Mouse (Mus musculus) lung, embryonic 16.5 days (tissue): ENCODE measurements at regions not wholly inside any gene's neighbourhood (a gene's known extent, or its start where the extent isn't known, plus 50 kb on each side); places are given as distances from the start of the nearest gene placed in this dataset.
A peak's percentile ranks its signal among the peaks of the same experiment; 100 is the strongest.

Experiments used
- ATAC-seq: fragments of 200-750 bp; cut with Nextera tagmentation; 2 replicates; pipeline ENCODE4 v1.8.0; 2017; ENCODE audit warnings: low read depth, mild to moderate bottlenecking, moderate library complexity
- H3K27ac ChIP-seq: fragments of 300-500 bp; sonication (generic); 2 replicates; pipeline ENCODE4 v1.5.1; 2014; ENCODE audit warnings: mild to moderate bottlenecking, control low read depth, low read length
- H3K27me3 ChIP-seq: fragments of 300-500 bp; sonication (generic); 2 replicates; pipeline ENCODE4 v1.6.1; 2014; ENCODE audit warnings: low read depth, low read length, mixed read lengths; ENCODE audit not compliant: control insufficient read depth, insufficient read depth
- H3K36me3 ChIP-seq: fragments of 300-500 bp; sonication (generic); 2 replicates; pipeline ENCODE4 v1.6.1; 2014; ENCODE audit warnings: low read length; ENCODE audit not compliant: control insufficient read depth, insufficient read depth
- H3K4me1 ChIP-seq: fragments of 300-500 bp; sonication (generic); replicated peaks from 2 replicates; pipeline ENCODE4 v1.6.1; 2014; ENCODE audit warnings: low read length, mixed read lengths; ENCODE audit not compliant: control insufficient read depth, insufficient read depth
- H3K4me2 ChIP-seq: fragments of 300-500 bp; sonication (generic); 2 replicates; pipeline ENCODE4 v1.6.1; 2014; ENCODE audit warnings: low read depth, low read length, control low read depth
- H3K4me3 ChIP-seq: fragments of 300-500 bp; sonication (generic); 2 replicates; pipeline ENCODE4 v1.5.1; 2014; ENCODE audit warnings: mild to moderate bottlenecking, low read length, control low read depth
- H3K9ac ChIP-seq: fragments of 300-500 bp; sonication (generic); 2 replicates; pipeline ENCODE4 v1.6.1; 2014; ENCODE audit warnings: low read length, control low read depth
- H3K9me3 ChIP-seq: fragments of 300-500 bp; sonication (generic); 2 replicates; pipeline ENCODE4 v1.6.1; 2016; ENCODE audit warnings: low read length; ENCODE audit not compliant: control insufficient read depth
- WGBS: fragments of 180-500 bp; shearing (Covaris S2); extraction: QIAGEN DNeasy Blood & Tissue Kit; methylation state at CpG from one replicate; pipeline ENCODE4 v1.1.7; 2014; 5-methylcytosine and 5-hydroxymethylcytosine counted together

- Histone ChIP-seq H3K4me2 (no peak overlapping the region), H3K27ac (peak overlapping the region; percentile 80; the same call in 1 of the 2 replicates), H3K9me3 (no peaks in the 10 kb centered on the region), H3K27me3 (no peaks in the 10 kb centered on the region), H3K9ac (no peak overlapping the region), H3K36me3 (no peaks in the 10 kb centered on the region), H3K4me3 (no peak overlapping the region), H3K4me1 (no peaks in the 10 kb centered on the region)
- WGBS: 41% methylated on average over 4 of the region's 4 CpGs
- ATAC-seq: peak; percentile 93
Observed at GRCm38 (mm10) chr13:32553136-32553535, 214.6 kb upstream of the Gmds start.

- H3K27me3 ChIP-seq: no peaks in the 10 kb centered on the region
- ATAC-seq: 0 out of 2 replicates have a peak, but pooled peaks have one; percentile 27
- no peak overlapping the region for H3K27ac ChIP-seq
- no peak overlapping the region for H3K4me3 ChIP-seq
- no peak overlapping the region for H3K9ac ChIP-seq
- no peaks in the 10 kb centered on the region for H3K9me3 ChIP-seq
- no peak overlapping the region for H3K4me2 ChIP-seq
- H3K4me1 ChIP-seq: no peaks in the 10 kb centered on the region
- WGBS: 68% methylated on average over 3 of the region's 3 CpGs
- H3K36me3 ChIP-seq: no peaks in the 10 kb centered on the region
Observed at GRCm38 (mm10) chr13:32550113-32550512, 211.6 kb upstream of the Gmds start.

GRCm38 (mm10) chr13:32547126-32547525, 208.6 kb upstream of the Gmds start:
- 72% methylated on average over 7 of the region's 7 CpGs for WGBS
- Histone ChIP-seq H3K9ac (no peak overlapping the region), H3K9me3 (no peaks in the 10 kb centered on the region), H3K36me3 (no peaks in the 10 kb centered on the region), H3K27me3 (no peaks in the 10 kb centered on the region), H3K4me3 (no peak overlapping the region), H3K4me1 (no peaks in the 10 kb centered on the region), H3K27ac (no peak overlapping the region), H3K4me2 (no peak overlapping the region)
- no peak for ATAC-seq

GRCm38 (mm10) chr13:32544986-32545740, 206.6 kb upstream of the Gmds start:
- H3K4me3 ChIP-seq: no peak overlapping the region
- H3K27ac ChIP-seq: no peak overlapping the region
- H3K4me2 ChIP-seq: no peak overlapping the region
- H3K4me1 ChIP-seq: no peaks in the 10 kb centered on the region
- no peak overlapping the region for H3K9ac ChIP-seq
- no peaks in the 10 kb centered on the region for H3K27me3 ChIP-seq
- H3K36me3 ChIP-seq: no peaks in the 10 kb centered on the region
- ATAC-seq: no peak
- 62% methylated on average over 7 of the region's 7 CpGs for WGBS
- H3K9me3 ChIP-seq: no peaks in the 10 kb centered on the region

GRCm38 (mm10) chr13:32541611-32542010, 203.1 kb upstream of the Gmds start:
- Histone ChIP-seq H3K36me3 (no peaks in the 10 kb centered on the region), H3K4me2 (no peak overlapping the region), H3K4me1 (no peaks in the 10 kb centered on the region), H3K27ac (no peak overlapping the region), H3K9me3 (no peaks in the 10 kb centered on the region), H3K4me3 (no peak overlapping the region), H3K9ac (no peak overlapping the region), H3K27me3 (no peaks in the 10 kb centered on the region)
- WGBS: 86% methylated on average over 1 of the region's 1 CpGs
- no peak for ATAC-seq

- H3K27me3 ChIP-seq: no peaks in the 10 kb centered on the region
- H3K4me1 ChIP-seq: no peaks in the 10 kb centered on the region
- no peaks in the 10 kb centered on the region for H3K9me3 ChIP-seq
- H3K4me3 ChIP-seq: no peak overlapping the region
- ATAC-seq: no peak
- no peak overlapping the region for H3K9ac ChIP-seq
- H3K27ac ChIP-seq: no peak overlapping the region
- no peak overlapping the region for H3K4me2 ChIP-seq
- no peaks in the 10 kb centered on the region for H3K36me3 ChIP-seq
- 71% methylated on average over 4 of the region's 4 CpGs for WGBS
Observed at GRCm38 (mm10) chr13:32536241-32536640, 197.7 kb upstream of the Gmds start.

GRCm38 (mm10) chr13:32535602-32536001, 197.1 kb upstream of the Gmds start:
- Histone ChIP-seq H3K4me1 (no peaks in the 10 kb centered on the region), H3K9ac (no peak overlapping the region), H3K27me3 (no peaks in the 10 kb centered on the region), H3K4me2 (no peak overlapping the region), H3K9me3 (no peaks in the 10 kb centered on the region), H3K27ac (no peak overlapping the region), H3K4me3 (no peak overlapping the region), H3K36me3 (no peaks in the 10 kb centered on the region)
- 0 out of 2 replicates have a peak, but pooled peaks have one; percentile 51 for ATAC-seq
- 65% methylated on average over 4 of the region's 4 CpGs for WGBS

- Histone ChIP-seq H3K36me3 (no peaks in the 10 kb centered on the region), H3K9me3 (no peaks in the 10 kb centered on the region), H3K9ac (no peak overlapping the region), H3K4me3 (no peak overlapping the region), H3K27ac (no peak overlapping the region), H3K4me2 (no peak overlapping the region), H3K4me1 (no peaks in the 10 kb centered on the region), H3K27me3 (no peaks in the 10 kb centered on the region)
- 70% methylated on average over 3 of the region's 3 CpGs for WGBS
- no peak for ATAC-seq
Observed at GRCm38 (mm10) chr13:32530926-32531512, 192.5 kb upstream of the Gmds start.

GRCm38 (mm10) chr13:32518611-32519344, 180.2 kb upstream of the Gmds start:
- H3K4me3 ChIP-seq: no peak overlapping the region
- peaks cover 5% of the 10 kb centered on the region; the same call in 1 of the 2 replicates for H3K4me1 ChIP-seq
- H3K27me3 ChIP-seq: no peaks in the 10 kb centered on the region; the same call in 1 of the 2 replicates
- no peak overlapping the region for H3K4me2 ChIP-seq
- no peaks in the 10 kb centered on the region for H3K36me3 ChIP-seq
- no peaks in the 10 kb centered on the region for H3K9me3 ChIP-seq
- WGBS: 28% methylated on average over 16 of the region's 16 CpGs
- H3K9ac ChIP-seq: no peak overlapping the region
- ATAC-seq: no peak
- H3K27ac ChIP-seq: no peak overlapping the region
